Mouse (Mus musculus): ENCODE results near the gene Ccnh. TPM values are rescaled to one million over a fixed set of nuclear protein-coding genes. Genes with fewer than 3 reads are reported as not detected.
"Not testable (repeated sequence)": the region's sequence is repeated elsewhere in the genome, so short reads cannot be mapped to it uniquely, and the experiment has no call there.

Gene Ccnh
- 62.2 and 65.5 TPM in 2 replicates for polyA plus RNA-seq (2012; rRNA removed)

- DNase-seq (ENCODE audit: extremely low spot score in 1 of 2, low spot score in 1 of 2) = peak; percentile 89 to 94
Measured at GRCm38 (mm10) chr13:85188903-85189643, at the start of gene Ccnh. Gene Ccnh (plus strand): TSS chr13:85189408.

- not testable (repeated sequence) for DNase-seq (ENCODE audit: extremely low spot score in 1 of 2, low spot score in 1 of 2)
Measured at GRCm38 (mm10) chr13:85143361-85143760, 45.8 kb upstream of the Ccnh start.

GRCm38 (mm10) chr13:85146471-85146870 is 42.7 kb upstream of the Ccnh start:
- DNase-seq (ENCODE audit: extremely low spot score in 1 of 2, low spot score in 1 of 2) = no peak

GRCm38 (mm10) chr13:85154746-85155145 is 34.5 kb upstream of the Ccnh start:
- DNase-seq (ENCODE audit: extremely low spot score in 1 of 2, low spot score in 1 of 2) = no peak

- no peak for DNase-seq (ENCODE audit: extremely low spot score in 1 of 2, low spot score in 1 of 2)
Measured at GRCm38 (mm10) chr13:85159971-85160370, 29.2 kb upstream of the Ccnh start.

- peak in 1 of 2 experiments; percentile 60 for DNase-seq (ENCODE audit: extremely low spot score in 1 of 2, low spot score in 1 of 2)
Measured at GRCm38 (mm10) chr13:85164512-85165124, 24.6 kb upstream of the Ccnh start.

- DNase-seq (ENCODE audit: extremely low spot score in 1 of 2, low spot score in 1 of 2) = no peak
Measured at GRCm38 (mm10) chr13:85189644-85190121, 475 bp downstream of the Ccnh start.

GRCm38 (mm10) chr13:85191253-85191652 is 2.0 kb downstream of the Ccnh start:
- DNase-seq (ENCODE audit: extremely low spot score in 1 of 2, low spot score in 1 of 2) = no peak

GRCm38 (mm10) chr13:85207493-85207892 is 18.3 kb downstream of the Ccnh start:
- DNase-seq (ENCODE audit: extremely low spot score in 1 of 2, low spot score in 1 of 2) = no peak

- DNase-seq (ENCODE audit: extremely low spot score in 1 of 2, low spot score in 1 of 2) = no peak
Measured at GRCm38 (mm10) chr13:85208656-85209055, 19.4 kb downstream of the Ccnh start.

- no peak for DNase-seq (ENCODE audit: extremely low spot score in 1 of 2, low spot score in 1 of 2)
Measured at GRCm38 (mm10) chr13:85210353-85210752, 21.1 kb downstream of the Ccnh start.

GRCm38 (mm10) chr13:85218656-85219055 is 29.4 kb downstream of the Ccnh start:
- no peak for DNase-seq (ENCODE audit: extremely low spot score in 1 of 2, low spot score in 1 of 2)

- DNase-seq (ENCODE audit: extremely low spot score in 1 of 2, low spot score in 1 of 2) = no peak
Measured at GRCm38 (mm10) chr13:85238760-85239159, 49.6 kb downstream of the Ccnh start.

Other genes with a start within 250 kb of the Ccnh start
- gene Rasa1, start 99.7 kb downstream of the Ccnh start, polyA plus RNA-seq (2012; rRNA removed) = 57.5 and 78.8 TPM in 2 replicates

Data from frontal cortex, adult 2 months (tissue).